Mouse (Mus musculus) thymus, adult 2 months (tissue): ENCODE results near the gene Ociad1. TPM values are rescaled to one million over a fixed set of nuclear protein-coding genes. Genes with fewer than 3 reads are reported as not detected.

Experiments
- DNase-seq: peaks from one replicate; pipeline ENCODE4 v3.0.0; 2021
- H3K27ac ChIP-seq: fragments of 200-500 bp; 2 replicates; pipeline ENCODE4 v1.5.1; 2012; ENCODE audit warnings: low read length, control low read depth; ENCODE audit not compliant: control insufficient read depth, insufficient read depth
- H3K27me3 ChIP-seq: fragments of 200-500 bp; 2 replicates; pipeline ENCODE4 v1.6.1; 2012; ENCODE audit warnings: mild to moderate bottlenecking, low read length, moderate library complexity, mixed read lengths; ENCODE audit not compliant: control insufficient read depth, insufficient read depth
- H3K36me3 ChIP-seq: fragments of 200-500 bp; 2 replicates; pipeline ENCODE4 v1.6.1; 2012; ENCODE audit warnings: mild to moderate bottlenecking, low read length, moderate library complexity; ENCODE audit not compliant: control insufficient read depth, insufficient read depth
- H3K4me1 ChIP-seq: fragments of 200-500 bp; replicated peaks from 2 replicates; pipeline ENCODE4 v1.6.1; 2012; ENCODE audit warnings: low read length; ENCODE audit not compliant: control insufficient read depth, insufficient read depth
- H3K4me3 ChIP-seq: fragments of 200-500 bp; 2 replicates; pipeline ENCODE4 v1.5.1; 2012; ENCODE audit warnings: mild to moderate bottlenecking, low read length, control low read depth, moderate library complexity; ENCODE audit not compliant: control insufficient read depth, insufficient read depth
- CTCF ChIP-seq: fragments of 200-500 bp; IDR thresholded peaks from 2 replicates; pipeline ENCODE4 v1.5.1; 2012; ENCODE audit warnings: mild to moderate bottlenecking, control low read depth, low read length, moderate library complexity, borderline replicate concordance; ENCODE audit not compliant: control insufficient read depth, poor library complexity, insufficient read depth; ENCODE audit errors: extremely low read depth
- POLR2A ChIP-seq: fragments of 200-500 bp; IDR thresholded peaks from 2 replicates; pipeline ENCODE4 v1.6.1; 2012; ENCODE audit warnings: mild to moderate bottlenecking, low read length, control low read depth, moderate library complexity; ENCODE audit not compliant: control insufficient read depth, poor library complexity, insufficient read depth; ENCODE audit errors: extremely low read depth
- WGBS: fragments of 180-500 bp; shearing (Covaris S2); methylation state at CpG from one replicate; pipeline ENCODE4 v1.1.7; 2018; 5-methylcytosine and 5-hydroxymethylcytosine counted together
- polyA plus RNA-seq: library from polyadenylated mRNA; depleted of rRNA; stranded (reverse); fragments of >200 nt; gene quantifications from 2 replicates; pipeline ENCODE4 v1.2.3, GENCODE M21; 2012

Gene Ociad1
- polyA plus RNA-seq, 1 experiment: 73.3 TPM

DNA sequence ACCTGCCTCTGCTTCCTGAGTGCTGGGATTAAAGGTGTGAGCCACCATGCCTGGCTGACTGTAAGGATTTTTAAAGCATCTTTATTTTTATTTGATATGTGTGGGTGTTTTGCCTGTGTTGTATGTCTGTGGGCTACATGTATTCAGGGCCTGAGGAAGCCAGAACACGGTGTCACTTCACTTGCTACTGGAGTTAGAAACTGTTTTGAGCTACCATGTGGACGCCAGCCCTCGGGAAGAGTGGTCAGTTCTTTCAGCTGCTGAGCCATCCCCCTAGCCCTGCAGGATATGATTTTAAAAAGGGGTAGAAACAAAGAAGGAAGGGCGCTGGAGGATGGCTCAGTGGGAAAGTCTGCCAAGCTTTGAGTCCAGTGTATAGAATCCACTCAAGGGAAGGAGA, 3.3 kb downstream of the Ociad1 start:
- Histone ChIP-seq H3K27me3 (no peaks in the 10 kb centered on the region), H3K4me3 (no peak overlapping the region), H3K4me1 (no peaks in the 10 kb centered on the region), H3K27ac (no peak overlapping the region), H3K36me3 (peaks cover 15% of the 10 kb centered on the region)
- no peak for TF ChIP-seq CTCF
- TF ChIP-seq POLR2A: no peak
- WGBS: 97% methylated on average over 4 of the region's 4 CpGs
- DNase-seq: no peak

DNA sequence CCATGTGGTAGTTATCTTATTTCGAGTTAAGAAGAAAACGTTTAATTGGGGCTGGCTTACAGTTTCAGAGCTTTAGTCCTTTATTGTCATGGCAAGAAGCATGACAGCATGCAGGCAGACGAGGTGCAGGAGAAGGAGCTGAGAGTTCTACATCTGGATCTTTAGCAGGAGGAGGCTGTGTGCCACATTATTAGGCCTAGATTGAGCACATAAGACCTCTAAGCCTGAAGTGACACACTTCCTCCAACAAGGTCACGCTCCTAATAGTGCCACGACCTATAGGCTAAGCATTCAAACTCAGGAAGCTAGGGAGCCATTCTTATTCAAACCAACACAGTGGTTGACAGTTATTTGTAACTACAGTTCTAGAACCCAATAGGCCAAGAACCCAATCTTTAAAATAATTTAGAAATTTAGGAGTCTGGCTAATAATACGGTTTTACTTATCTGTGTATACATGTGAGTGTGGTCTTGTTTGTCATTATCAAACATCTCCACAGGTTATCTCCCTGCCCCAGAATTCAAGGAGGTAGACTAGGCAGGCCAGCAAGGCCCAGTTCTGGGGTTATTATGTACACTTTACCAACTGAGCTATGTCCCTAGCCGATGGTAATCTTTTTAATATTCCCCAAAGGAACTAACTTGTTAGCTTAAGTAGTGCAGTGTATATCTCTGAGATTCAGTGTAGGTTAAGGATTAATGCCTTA, 9.2 kb downstream of the Ociad1 start:
- Histone ChIP-seq H3K4me3 (no peak overlapping the region), H3K27ac (no peak overlapping the region), H3K4me1 (no peaks in the 10 kb centered on the region), H3K27me3 (no peaks in the 10 kb centered on the region), H3K36me3 (peaks cover 49% of the 10 kb centered on the region)
- DNase-seq: no peak
- no peak for TF ChIP-seq POLR2A
- no peak for TF ChIP-seq CTCF
- 97% methylated on average over 7 of the region's 7 CpGs for WGBS

DNA sequence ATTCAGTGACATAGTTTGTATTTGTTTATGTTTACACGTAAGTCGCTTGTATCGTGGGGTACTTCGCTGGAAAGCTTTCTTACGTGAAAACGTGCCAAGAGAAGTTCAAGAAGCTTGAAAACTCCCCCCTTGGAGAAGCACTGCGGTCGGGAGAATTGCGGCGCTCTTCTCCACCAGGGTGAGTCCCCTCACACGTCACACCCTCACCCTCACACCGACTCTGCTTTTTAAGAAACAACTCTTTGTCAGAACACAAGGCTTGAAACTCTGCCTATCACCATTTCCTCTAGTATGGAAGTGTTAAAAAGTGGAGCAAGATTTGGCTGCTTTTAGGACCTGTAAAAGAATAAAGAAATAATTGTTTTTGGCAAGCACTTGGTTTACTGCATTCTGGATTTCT, 11.9 kb downstream of the Ociad1 start:
- WGBS: 96% methylated on average over 12 of the region's 12 CpGs

DNA sequence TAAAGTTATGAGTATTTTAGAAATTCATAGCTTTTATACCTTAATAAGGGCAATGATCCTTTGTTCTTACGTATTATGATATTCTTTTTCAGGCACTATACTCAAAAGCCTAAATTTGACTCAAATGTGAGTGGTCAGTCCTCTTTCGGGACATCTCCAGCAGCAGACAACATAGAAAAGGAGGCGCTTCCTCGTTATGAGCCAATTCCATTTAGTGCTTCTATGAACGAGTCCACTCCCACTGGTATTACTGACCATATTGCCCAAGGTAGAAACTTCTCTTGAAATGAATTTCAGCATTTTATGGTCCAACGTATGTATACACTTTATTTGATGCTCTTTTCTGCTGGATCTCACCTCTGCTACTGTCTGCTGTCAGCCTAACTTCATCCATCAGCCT, 13.9 kb downstream of the Ociad1 start:
- no peak overlapping the region for H3K4me3 ChIP-seq
- peaks cover 91% of the 10 kb centered on the region for H3K36me3 ChIP-seq
- H3K4me1 ChIP-seq: no peaks in the 10 kb centered on the region
- DNase-seq: no peak
- no peak for TF ChIP-seq CTCF
- TF ChIP-seq POLR2A: no peak
- 98% methylated on average over 6 of the region's 6 CpGs for WGBS
- H3K27me3 ChIP-seq: no peaks in the 10 kb centered on the region
- H3K27ac ChIP-seq: no peak overlapping the region

More for the DNA sequence above, 11.9 kb downstream of the Ociad1 start:
- Histone ChIP-seq H3K27ac (no peak overlapping the region), H3K27me3 (no peaks in the 10 kb centered on the region), H3K4me3 (no peak overlapping the region), H3K4me1 (no peaks in the 10 kb centered on the region), H3K36me3 (peaks cover 74% of the 10 kb centered on the region)
- DNase-seq: no peak
- no peak for TF ChIP-seq POLR2A
- no peak for TF ChIP-seq CTCF

DNA sequence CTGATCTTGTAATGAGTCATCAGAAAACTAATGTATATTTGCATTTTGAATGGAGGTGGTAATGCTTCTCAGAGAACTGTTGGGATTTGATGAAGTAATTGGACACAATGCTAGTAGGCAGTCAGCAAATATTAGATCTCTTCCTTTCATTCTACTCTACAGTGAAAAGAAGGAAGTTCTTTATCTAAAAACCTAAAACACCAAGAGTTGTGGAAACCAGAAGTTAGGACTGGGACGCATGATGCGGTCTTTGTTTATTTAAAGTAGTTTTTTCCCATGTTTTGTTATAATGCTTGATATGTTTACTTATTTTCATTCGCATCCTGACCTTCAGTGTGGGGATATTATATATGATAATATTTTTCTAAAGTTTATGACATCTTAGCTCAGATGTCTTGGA, 14.7 kb downstream of the Ociad1 start:
- 96% methylated on average over 3 of the region's 3 CpGs for WGBS
- Histone ChIP-seq H3K4me3 (no peak overlapping the region), H3K36me3 (peaks cover 91% of the 10 kb centered on the region), H3K27me3 (no peaks in the 10 kb centered on the region), H3K27ac (no peak overlapping the region), H3K4me1 (no peaks in the 10 kb centered on the region)
- DNase-seq: no peak
- no peak for TF ChIP-seq POLR2A
- no peak for TF ChIP-seq CTCF

DNA sequence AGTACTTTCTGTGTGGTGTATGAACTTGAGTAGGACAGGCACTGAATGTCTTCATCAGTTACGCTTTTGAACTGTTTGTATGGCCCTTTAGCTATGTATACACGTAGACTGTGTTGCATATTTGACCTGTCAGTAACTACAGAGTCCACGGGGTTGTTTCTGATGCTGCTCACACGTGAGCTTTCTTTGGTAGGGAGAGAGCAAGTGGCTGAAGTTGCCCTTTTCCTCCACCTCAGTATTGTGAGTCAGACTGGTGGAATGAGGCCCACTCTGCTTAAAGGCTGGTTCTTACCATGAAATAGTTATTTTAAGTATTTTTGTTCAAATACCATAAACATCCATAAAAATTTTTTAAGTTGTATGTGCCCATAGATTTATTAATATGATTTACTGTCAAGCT, 16.9 kb downstream of the Ociad1 start:
- WGBS: 98% methylated on average over 4 of the region's 4 CpGs
- peaks cover 96% of the 10 kb centered on the region for H3K36me3 ChIP-seq
- no peak for TF ChIP-seq POLR2A
- H3K4me1 ChIP-seq: no peaks in the 10 kb centered on the region
- DNase-seq: no peak
- no peaks in the 10 kb centered on the region for H3K27me3 ChIP-seq
- no peak overlapping the region for H3K4me3 ChIP-seq
- no peak overlapping the region for H3K27ac ChIP-seq

DNA sequence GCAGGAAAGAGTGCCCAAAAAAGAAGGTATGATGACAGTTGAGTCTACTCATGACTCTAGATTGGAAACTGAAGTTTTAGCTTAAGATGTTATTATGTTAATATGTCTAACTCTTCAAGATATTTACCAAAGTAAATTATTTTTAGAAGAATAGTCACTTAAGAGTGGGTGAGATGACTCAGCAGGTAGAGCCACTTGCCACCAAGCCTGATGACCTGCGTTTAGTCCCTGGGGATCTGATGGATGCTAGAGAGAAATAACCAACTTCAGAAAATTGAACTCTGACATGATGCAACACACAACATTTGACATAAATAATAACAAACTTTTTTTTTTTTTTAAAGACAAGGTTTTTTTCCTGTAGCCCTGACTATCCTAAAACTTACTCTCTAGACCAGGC, 17.8 kb downstream of the Ociad1 start:
- Histone ChIP-seq H3K27ac (no peak overlapping the region), H3K4me1 (no peaks in the 10 kb centered on the region), H3K4me3 (no peak overlapping the region), H3K36me3 (peaks cover 96% of the 10 kb centered on the region), H3K27me3 (no peaks in the 10 kb centered on the region)
- no peak for DNase-seq
- WGBS: 91% methylated on average over 1 of the region's 1 CpGs
- no peak for TF ChIP-seq CTCF
